Mouse (Mus musculus) c-Kit-positive CD71-negative TER-119-negative erythroid progenitor cells, embryonic 14.5 days (primary cell): ENCODE results near the gene Crlf3.
"Not testable (repeated sequence)": the region's sequence is repeated elsewhere in the genome, so short reads cannot be mapped to it uniquely, and the experiment has no call there.

ENCODE experiments used
- DNase-seq: peaks from one replicate; pipeline ENCODE4 v3.0.0-alpha.2; 2013; ENCODE audit warnings: low read depth

Gene Crlf3

GRCm38 (mm10) chr11:80067558-80067957, 13.2 kb downstream of the Crlf3 start:
- DNase-seq: no peak

- DNase-seq: not testable (repeated sequence)
Observed at GRCm38 (mm10) chr11:80066373-80066772, 14.4 kb downstream of the Crlf3 start.

- no peak for DNase-seq
Observed at GRCm38 (mm10) chr11:80062159-80062558, 18.6 kb downstream of the Crlf3 start.

GRCm38 (mm10) chr11:80056141-80056540, 24.6 kb downstream of the Crlf3 start:
- DNase-seq: no peak

GRCm38 (mm10) chr11:80054659-80055058, 26.1 kb downstream of the Crlf3 start:
- no peak for DNase-seq

- DNase-seq: no peak
Observed at GRCm38 (mm10) chr11:80053171-80053570, 27.6 kb downstream of the Crlf3 start.

GRCm38 (mm10) chr11:80052456-80052855, 28.3 kb downstream of the Crlf3 start:
- no peak for DNase-seq

GRCm38 (mm10) chr11:80050088-80050487, 30.7 kb downstream of the Crlf3 start:
- no peak for DNase-seq

GRCm38 (mm10) chr11:80046856-80047255, 33.9 kb downstream of the Crlf3 start:
- no peak for DNase-seq

- DNase-seq: no peak
Observed at GRCm38 (mm10) chr11:80043419-80043817, 37.4 kb downstream of the Crlf3 start.

GRCm38 (mm10) chr11:80042615-80043418, 38.0 kb downstream of the Crlf3 start:
- peak; percentile 43 for DNase-seq

GRCm38 (mm10) chr11:80037495-80037894, 43.3 kb downstream of the Crlf3 start:
- no peak for DNase-seq

- no peak for DNase-seq
Observed at GRCm38 (mm10) chr11:80021306-80021705, 59.5 kb downstream of the Crlf3 start.

GRCm38 (mm10) chr11:80019792-80020191, 61.0 kb downstream of the Crlf3 start:
- no peak for DNase-seq

- DNase-seq: not testable (repeated sequence)
Observed at GRCm38 (mm10) chr11:80016533-80016932, 64.3 kb downstream of the Crlf3 start.
